Mouse (Mus musculus) cerebellum, adult 9-11 months (tissue): ENCODE data around the gene Lsm11.
"Not testable (repeated sequence)": the region's sequence is repeated elsewhere in the genome, so short reads cannot be mapped to it uniquely, and the experiment has no call there.

Source experiments
- DNase-seq: peaks from one replicate; pipeline ENCODE4 v3.0.0; 2022

The Lsm11 gene

DNA sequence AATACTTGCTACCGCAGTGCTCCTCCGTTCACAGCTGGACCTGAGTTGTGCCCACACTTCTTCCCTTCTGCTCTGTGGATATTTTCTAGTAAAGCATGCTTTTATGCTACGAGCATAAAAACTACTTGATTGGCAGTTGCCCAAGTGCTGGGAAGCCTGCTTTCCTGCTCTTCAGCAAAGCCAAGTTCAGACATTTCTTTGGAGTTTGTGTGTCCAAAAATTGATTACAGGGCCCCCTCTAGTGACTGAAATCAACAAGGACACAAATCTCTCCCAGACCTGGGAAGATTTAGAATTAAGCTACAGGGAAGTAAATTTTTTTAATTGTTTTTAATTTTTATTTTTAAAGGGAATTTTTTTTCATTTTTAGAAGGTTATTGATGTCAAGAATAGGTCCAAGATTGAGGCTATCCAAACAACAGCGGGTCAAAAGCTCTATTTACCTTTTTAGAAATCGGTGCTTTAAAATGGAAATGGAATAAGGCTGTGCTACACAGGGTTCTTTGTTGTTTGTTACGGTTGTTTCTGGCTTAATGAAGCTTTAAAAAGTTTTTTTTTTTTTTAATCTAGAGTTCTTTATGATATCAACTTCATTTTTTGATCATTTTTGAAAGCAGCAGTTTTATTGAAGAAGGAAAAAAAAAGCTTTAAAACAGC is 63.6 kb downstream of the Lsm11 start:
- peak; percentile 12 for DNase-seq

DNA sequence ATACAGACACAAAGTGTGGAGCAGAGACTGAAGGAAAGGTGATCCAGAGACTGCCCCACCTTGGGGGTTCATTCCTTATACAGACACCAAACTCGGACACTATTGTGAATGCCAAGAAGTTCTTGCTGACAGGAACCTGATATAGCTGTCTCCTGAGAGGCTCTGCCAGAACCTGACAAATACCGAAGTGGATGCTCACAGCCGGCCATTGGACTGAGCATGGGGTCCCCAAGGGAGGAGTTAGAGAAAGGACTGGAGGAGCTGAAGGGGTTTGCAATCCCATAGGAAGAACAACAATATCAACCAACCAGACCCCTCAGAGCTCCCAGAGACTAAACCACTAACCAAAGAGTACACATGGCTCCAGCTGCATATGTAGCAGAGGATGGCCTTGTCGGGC is 65.4 kb downstream of the Lsm11 start:
- DNase-seq, result not testable (repeated sequence)
